Mouse (Mus musculus): Measurements from ENCODE around the gene Rsl24d1. TPM values are rescaled to one million over a fixed set of nuclear protein-coding genes. Genes with fewer than 3 reads are reported as not detected.
"Not testable (repeated sequence)": the region's sequence is repeated elsewhere in the genome, so short reads cannot be mapped to it uniquely, and the experiment has no call there.

Rsl24d1 gene
- polyA plus RNA-seq, 1 experiment = 24.5 TPM

DNA sequence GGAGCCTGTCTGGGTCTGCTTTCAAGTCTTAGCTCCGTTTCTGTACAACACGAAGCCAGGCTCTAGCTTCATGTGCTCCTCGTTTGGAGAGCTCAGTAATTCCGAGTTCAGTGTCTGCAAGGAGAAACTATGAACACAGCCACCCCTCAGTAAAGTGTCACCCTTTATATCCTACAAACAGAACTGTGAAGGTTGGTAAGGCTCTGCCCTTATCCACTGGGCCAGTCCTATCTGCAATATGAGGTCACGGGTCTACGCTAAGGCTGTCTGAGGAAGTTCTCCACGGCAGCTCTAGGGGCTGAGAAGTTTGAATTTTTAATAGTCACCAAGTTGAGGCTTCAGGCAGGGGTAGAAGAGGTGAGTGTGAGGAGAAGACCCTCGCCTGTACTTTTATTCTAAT, 40.8 kb upstream of the Rsl24d1 start:
- H3K4me3 ChIP-seq (ENCODE audit: insufficient read depth, low read depth, low read length) = no peak overlapping the region
- H3K36me3 ChIP-seq (ENCODE audit: control insufficient read depth, insufficient read depth, low read length) = no peaks in the 10 kb centered on the region
- H3K27ac ChIP-seq (ENCODE audit: insufficient read depth, low read depth, low read length) = no peak overlapping the region
- TF ChIP-seq POLR2A (IDR thresholded peaks at IDR 0.05; ENCODE audit: low read depth, low read length) (no peak), CTCF (conservative IDR thresholded peaks at IDR 0.05; ENCODE audit: insufficient read depth, insufficient read length, low read depth, low read length) (no peak)
- DNase-seq = no peak
- 83% methylated on average over 8 of the region's 8 CpGs for WGBS
- H3K27me3 ChIP-seq (replicated peaks; ENCODE audit: control insufficient read depth, insufficient read depth, low read length) = no peaks in the 10 kb centered on the region
- H3K4me1 ChIP-seq (ENCODE audit: control insufficient read depth, insufficient read depth, low read length) = peaks cover 6% of the 10 kb centered on the region; the same call in 1 of the 2 replicates

DNA sequence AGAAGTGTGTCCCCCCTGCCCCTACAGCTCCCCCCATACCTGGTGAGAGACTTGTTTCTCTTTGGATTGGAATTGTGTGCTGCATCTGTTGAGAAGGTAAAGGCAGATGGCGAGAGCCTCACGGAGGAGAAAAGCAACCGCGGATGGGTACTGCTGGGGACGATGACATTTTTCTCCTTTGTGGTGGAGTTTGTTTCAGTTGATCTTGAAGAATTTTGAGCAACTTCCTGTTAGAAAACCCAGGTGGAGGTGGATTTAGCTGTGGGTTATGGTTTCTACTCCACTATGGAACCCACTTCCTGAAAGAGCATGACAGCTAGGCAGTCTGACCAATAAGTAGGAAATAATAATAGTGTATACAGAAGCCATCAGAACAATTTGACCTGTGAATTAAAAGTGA, 40.1 kb upstream of the Rsl24d1 start:
- DNase-seq = no peak
- WGBS = 80% methylated on average over 5 of the region's 5 CpGs

DNA sequence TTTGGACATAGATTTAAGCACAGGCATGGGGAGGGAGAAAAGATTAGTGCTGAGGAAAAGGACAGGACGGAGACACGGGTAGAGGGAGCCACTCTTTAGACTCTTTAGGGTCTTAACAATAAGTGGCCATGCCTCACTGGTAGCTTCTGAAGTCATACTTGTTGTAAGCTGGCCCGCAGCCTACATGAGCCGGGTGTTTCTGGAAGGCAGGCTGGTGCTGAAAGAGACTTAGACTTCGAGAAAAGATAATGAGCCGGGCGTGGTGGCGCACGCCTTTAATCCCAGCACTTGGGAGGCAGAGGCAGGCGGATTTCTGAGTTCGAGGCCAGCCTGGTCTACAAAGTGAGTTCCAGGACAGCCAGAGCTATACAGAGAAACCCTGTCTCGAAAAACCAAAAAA, 33.9 kb upstream of the Rsl24d1 start:
- 90% methylated on average over 11 of the region's 12 CpGs for WGBS
- DNase-seq; H3K4me1 ChIP-seq (ENCODE audit: control insufficient read depth, insufficient read depth, low read length): not testable (repeated sequence)

More for the DNA sequence above, 40.1 kb upstream of the Rsl24d1 start:
- H3K36me3 ChIP-seq (ENCODE audit: control insufficient read depth, insufficient read depth, low read length) = no peaks in the 10 kb centered on the region
- no peak for TF ChIP-seq CTCF (conservative IDR thresholded peaks at IDR 0.05; ENCODE audit: insufficient read depth, insufficient read length, low read depth, low read length)
- no peak for TF ChIP-seq POLR2A (IDR thresholded peaks at IDR 0.05; ENCODE audit: low read depth, low read length)
- H3K27ac ChIP-seq (ENCODE audit: insufficient read depth, low read depth, low read length) = no peak overlapping the region
- peaks cover under 1% of the 10 kb centered on the region; the same call in 1 of the 2 replicates for H3K4me1 ChIP-seq (ENCODE audit: control insufficient read depth, insufficient read depth, low read length)
- no peak overlapping the region for H3K4me3 ChIP-seq (ENCODE audit: insufficient read depth, low read depth, low read length)
- no peaks in the 10 kb centered on the region for H3K27me3 ChIP-seq (replicated peaks; ENCODE audit: control insufficient read depth, insufficient read depth, low read length)

DNA sequence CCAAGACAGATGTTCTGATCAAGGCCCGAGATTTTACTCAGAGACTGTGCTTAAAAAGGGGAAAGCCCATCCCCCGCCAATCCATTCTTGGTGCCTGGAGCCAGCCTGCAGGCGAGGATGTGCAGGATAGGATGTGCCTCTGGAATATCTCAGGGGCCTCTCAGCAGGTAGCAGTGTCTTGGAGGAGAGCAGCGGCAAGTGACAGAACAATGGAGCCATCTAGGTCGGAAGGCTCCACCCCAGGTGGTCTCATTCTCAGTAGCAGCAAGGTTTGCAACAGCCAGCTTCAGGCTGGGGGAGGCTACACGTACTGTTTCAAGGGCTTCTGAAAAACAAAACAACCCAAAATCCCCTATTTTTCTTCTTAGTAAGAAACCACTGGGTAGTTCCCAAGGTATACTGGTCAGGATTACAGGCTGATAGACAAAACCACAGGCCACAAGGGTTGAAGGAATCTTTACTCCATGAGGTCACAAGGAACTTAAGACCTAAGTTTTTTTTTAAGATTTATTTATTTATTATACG, 33.4 kb upstream of the Rsl24d1 start:
- no peak overlapping the region for H3K4me3 ChIP-seq (ENCODE audit: insufficient read depth, low read depth, low read length)
- no peaks in the 10 kb centered on the region for H3K4me1 ChIP-seq (ENCODE audit: control insufficient read depth, insufficient read depth, low read length)
- WGBS = 75% methylated on average over 7 of the region's 7 CpGs
- TF ChIP-seq CTCF (conservative IDR thresholded peaks at IDR 0.05; ENCODE audit: insufficient read depth, insufficient read length, low read depth, low read length) = no peak
- no peak for TF ChIP-seq POLR2A (IDR thresholded peaks at IDR 0.05; ENCODE audit: low read depth, low read length)
- H3K27ac ChIP-seq (ENCODE audit: insufficient read depth, low read depth, low read length) = no peak overlapping the region
- no peaks in the 10 kb centered on the region for H3K36me3 ChIP-seq (ENCODE audit: control insufficient read depth, insufficient read depth, low read length)
- DNase-seq = no peak
- no peaks in the 10 kb centered on the region for H3K27me3 ChIP-seq (replicated peaks; ENCODE audit: control insufficient read depth, insufficient read depth, low read length)

More for the DNA sequence above, 33.9 kb upstream of the Rsl24d1 start:
- not testable (repeated sequence) for H3K27ac ChIP-seq (ENCODE audit: insufficient read depth, low read depth, low read length); H3K36me3 ChIP-seq (ENCODE audit: control insufficient read depth, insufficient read depth, low read length); H3K27me3 ChIP-seq (replicated peaks; ENCODE audit: control insufficient read depth, insufficient read depth, low read length); H3K4me3 ChIP-seq (ENCODE audit: insufficient read depth, low read depth, low read length)

DNA sequence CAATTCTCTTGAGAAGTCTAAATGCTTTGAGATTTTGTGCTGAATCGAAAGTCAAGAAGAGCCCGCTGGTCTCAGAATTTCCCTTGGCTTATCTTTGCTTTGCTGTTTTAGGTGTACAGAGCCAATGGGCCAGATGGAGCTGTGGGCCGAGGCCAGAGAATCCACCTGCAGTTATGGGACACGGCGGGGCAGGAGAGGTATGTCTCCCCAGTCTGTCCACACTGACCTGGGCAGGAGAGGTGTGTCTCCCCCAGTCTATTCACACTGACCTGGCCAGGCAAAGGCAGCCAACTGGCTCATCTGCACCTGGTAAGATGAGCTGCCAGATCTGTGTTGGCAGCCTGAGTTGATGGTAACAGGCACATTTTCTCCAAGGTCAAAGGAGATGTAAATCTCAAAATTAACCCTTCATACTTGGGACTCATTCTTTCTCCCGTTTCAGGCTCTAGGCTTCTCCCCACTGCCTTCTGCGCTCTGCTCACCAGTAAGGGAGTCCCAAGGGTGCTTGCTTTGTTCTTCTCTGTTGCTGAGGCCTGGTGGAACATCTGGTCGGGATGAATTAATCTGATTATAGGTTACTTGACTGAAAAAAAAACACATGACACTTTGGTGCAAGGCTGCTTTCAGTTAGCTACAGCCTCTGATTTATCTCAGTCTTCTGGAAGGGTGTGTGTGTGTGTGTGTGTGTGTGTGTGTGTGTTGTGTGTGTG, 30.8 kb upstream of the Rsl24d1 start:
- DNase-seq = no peak
- H3K36me3 ChIP-seq (ENCODE audit: control insufficient read depth, insufficient read depth, low read length) = no peaks in the 10 kb centered on the region
- no peak overlapping the region for H3K4me3 ChIP-seq (ENCODE audit: insufficient read depth, low read depth, low read length)
- TF ChIP-seq POLR2A (IDR thresholded peaks at IDR 0.05; ENCODE audit: low read depth, low read length) (no peak), CTCF (conservative IDR thresholded peaks at IDR 0.05; ENCODE audit: insufficient read depth, insufficient read length, low read depth, low read length) (no peak)
- no peaks in the 10 kb centered on the region for H3K27me3 ChIP-seq (replicated peaks; ENCODE audit: control insufficient read depth, insufficient read depth, low read length)
- 86% methylated on average over 8 of the region's 8 CpGs for WGBS
- H3K4me1 ChIP-seq (ENCODE audit: control insufficient read depth, insufficient read depth, low read length) = no peaks in the 10 kb centered on the region
- no peak overlapping the region for H3K27ac ChIP-seq (ENCODE audit: insufficient read depth, low read depth, low read length)

DNA sequence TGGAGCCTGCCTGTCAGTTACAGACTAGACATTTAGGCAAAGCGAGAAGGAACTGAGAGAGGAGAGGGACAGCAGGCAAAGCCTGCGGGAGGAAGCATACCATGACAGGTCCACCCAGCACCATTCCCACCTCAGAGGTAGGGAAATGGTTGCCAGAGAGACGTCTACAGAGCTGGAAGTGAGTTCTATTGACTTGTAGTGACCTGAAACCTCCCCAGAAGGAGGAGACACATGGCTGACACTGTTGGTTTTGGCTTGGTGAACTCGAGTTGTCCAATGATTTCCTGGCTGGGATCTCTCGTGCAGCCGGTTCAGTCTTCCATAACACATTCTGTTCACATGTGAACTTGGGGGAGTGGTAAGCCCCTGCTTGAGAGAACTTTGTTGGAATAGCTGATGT, 29.3 kb upstream of the Rsl24d1 start:
- H3K36me3 ChIP-seq (ENCODE audit: control insufficient read depth, insufficient read depth, low read length) = no peaks in the 10 kb centered on the region
- no peaks in the 10 kb centered on the region for H3K4me1 ChIP-seq (ENCODE audit: control insufficient read depth, insufficient read depth, low read length)
- no peak overlapping the region for H3K27ac ChIP-seq (ENCODE audit: insufficient read depth, low read depth, low read length)
- WGBS = 43% methylated on average over 6 of the region's 6 CpGs
- no peak overlapping the region for H3K4me3 ChIP-seq (ENCODE audit: insufficient read depth, low read depth, low read length)
- TF ChIP-seq CTCF (conservative IDR thresholded peaks at IDR 0.05; ENCODE audit: insufficient read depth, insufficient read length, low read depth, low read length) = no peak
- no peak for TF ChIP-seq POLR2A (IDR thresholded peaks at IDR 0.05; ENCODE audit: low read depth, low read length)
- no peaks in the 10 kb centered on the region for H3K27me3 ChIP-seq (replicated peaks; ENCODE audit: control insufficient read depth, insufficient read depth, low read length)
- no peak for DNase-seq

DNA sequence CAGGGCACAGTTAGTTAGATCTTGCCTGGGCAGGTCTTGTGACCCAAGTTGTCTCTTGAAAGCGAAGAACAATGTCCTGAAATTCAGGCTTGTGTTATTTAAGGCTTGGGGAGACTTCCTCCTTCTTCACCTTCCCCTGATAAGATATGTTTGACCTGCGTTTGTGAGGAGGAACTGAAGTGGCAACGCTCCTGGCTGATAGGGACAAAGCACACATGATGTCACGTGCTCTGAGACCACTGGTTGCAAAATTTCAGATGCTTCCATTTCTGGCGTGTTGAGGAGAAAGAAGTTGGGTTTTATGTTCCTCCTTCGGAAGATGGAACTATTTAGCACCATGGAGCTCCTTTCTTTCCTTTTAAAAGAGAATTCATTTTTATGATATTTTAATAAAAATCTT, 27.4 kb upstream of the Rsl24d1 start:
- TF ChIP-seq CTCF (conservative IDR thresholded peaks at IDR 0.05; ENCODE audit: insufficient read depth, insufficient read length, low read depth, low read length) (no peak), POLR2A (IDR thresholded peaks at IDR 0.05; ENCODE audit: low read depth, low read length) (no peak)

More for the DNA sequence above, 27.4 kb upstream of the Rsl24d1 start:
- no peaks in the 10 kb centered on the region for H3K36me3 ChIP-seq (ENCODE audit: control insufficient read depth, insufficient read depth, low read length)
- 86% methylated on average over 6 of the region's 6 CpGs for WGBS
- no peaks in the 10 kb centered on the region for H3K4me1 ChIP-seq (ENCODE audit: control insufficient read depth, insufficient read depth, low read length)
- H3K27ac ChIP-seq (ENCODE audit: insufficient read depth, low read depth, low read length) = no peak overlapping the region
- no peak overlapping the region for H3K4me3 ChIP-seq (ENCODE audit: insufficient read depth, low read depth, low read length)
- no peak for DNase-seq
- H3K27me3 ChIP-seq (replicated peaks; ENCODE audit: control insufficient read depth, insufficient read depth, low read length) = no peaks in the 10 kb centered on the region
